Mouse (Mus musculus): ENCODE measurements at regions not wholly inside any gene's neighbourhood (a gene's known extent, or its start where the extent isn't known, plus 50 kb on each side); places are given as distances from the start of the nearest gene placed in this dataset.

DNA sequence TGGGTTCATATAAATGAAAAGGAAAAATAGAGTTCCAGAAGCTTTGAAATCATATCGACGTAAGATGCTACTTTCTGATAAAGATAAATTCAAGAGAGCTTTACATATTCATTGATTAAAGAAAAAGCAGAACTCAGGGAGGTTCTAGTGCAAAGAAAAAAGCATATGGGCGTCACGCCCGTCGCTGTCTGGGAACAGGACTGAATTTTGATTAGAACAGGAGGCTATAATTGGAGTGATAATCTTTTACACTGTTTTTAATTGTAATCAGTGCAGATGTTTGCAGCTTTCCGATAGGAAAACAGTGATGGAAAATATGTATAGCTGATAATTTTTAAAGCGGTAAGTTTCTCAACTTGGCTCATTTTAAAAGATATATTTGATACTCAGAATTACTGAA lies 428.2 kb upstream of the Ccnh start:
- TF ChIP-seq CTCF (IDR thresholded peaks at IDR 0.05) (no peak), EP300 (IDR thresholded peaks at IDR 0.05) (no peak)
